In the genomic region with DNA sequence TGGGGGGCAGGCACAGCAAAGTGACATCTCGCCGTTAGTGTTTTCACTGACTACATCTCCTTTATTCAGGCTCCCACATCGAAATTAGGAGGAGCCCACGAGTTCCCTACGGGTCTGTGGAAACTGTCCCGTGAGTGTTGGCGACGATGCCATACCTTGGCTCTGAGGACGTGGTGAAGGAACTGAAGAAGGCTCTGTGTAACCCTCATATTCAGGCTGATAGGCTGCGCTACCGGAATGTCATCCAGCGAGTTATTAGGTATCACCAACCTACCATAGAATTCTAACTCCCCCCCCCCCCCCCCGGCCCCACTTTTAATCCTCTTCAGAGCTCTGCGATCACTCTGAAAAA, we compare ENCODE assay signal across 8 mouse cellular contexts. TPM values are rescaled to one million over a fixed set of nuclear protein-coding genes. Genes with fewer than 3 reads are reported as not detected.
DNase-seq lines count a peak whose midpoint lies in the region; ATAC-seq and TF ChIP-seq lines count a peak whose summit lies in the region.

No protein-coding gene starts in this region.

- peaks cover 10% of the 10 kb centered on the region for H3K36me3 ChIP-seq in lung, embryonic 16.5 days (ENCODE audit: control insufficient read depth, insufficient read depth, low read length)
- peaks cover 72% of the 10 kb centered on the region for H3K36me3 ChIP-seq in erythroblast, embryonic 14.5 days (ENCODE audit: control insufficient read depth)
- H3K36me3 ChIP-seq in limb, embryonic 14.5 days (ENCODE audit: control insufficient read depth, insufficient read depth, low read length) = peaks cover 38% of the 10 kb centered on the region
- peaks cover 10% of the 10 kb centered on the region for H3K36me3 ChIP-seq in small intestine, adult 2 months (ENCODE audit: control insufficient read depth, insufficient read depth, low read length)

- H3K9ac ChIP-seq in lung, embryonic 16.5 days (ENCODE audit: low read length) = peak overlapping the region; percentile 94
- peak overlapping the region; percentile 78 for H3K9ac ChIP-seq in limb, embryonic 14.5 days (ENCODE audit: low read depth, low read length, severe bottlenecking)

- H3K9me3 ChIP-seq in lung, embryonic 16.5 days (ENCODE audit: control insufficient read depth, low read length) = no peaks in the 10 kb centered on the region
- no peaks in the 10 kb centered on the region for H3K9me3 ChIP-seq in erythroblast, embryonic 14.5 days (ENCODE audit: control insufficient read depth, low read length)
- no peaks in the 10 kb centered on the region for H3K9me3 ChIP-seq in limb, embryonic 14.5 days (ENCODE audit: control insufficient read depth, low read length)

- no peaks in the 10 kb centered on the region for H3K27me3 ChIP-seq in lung, embryonic 16.5 days (ENCODE audit: control insufficient read depth, insufficient read depth, low read depth, low read length)
- H3K27me3 ChIP-seq in erythroblast, embryonic 14.5 days (ENCODE audit: control insufficient read depth) = no peaks in the 10 kb centered on the region
- H3K27me3 ChIP-seq in limb, embryonic 14.5 days (ENCODE audit: control insufficient read depth, insufficient read depth, low read length) = no peaks in the 10 kb centered on the region
- H3K27me3 ChIP-seq in small intestine, adult 2 months (ENCODE audit: control insufficient read depth, insufficient read depth, low read length) = no peaks in the 10 kb centered on the region

- H3K4me1 ChIP-seq in lung, embryonic 16.5 days (replicated peaks; ENCODE audit: control insufficient read depth, insufficient read depth, low read length) = peaks cover 9% of the 10 kb centered on the region
- H3K4me1 ChIP-seq in erythroblast, embryonic 14.5 days (ENCODE audit: control insufficient read depth) = peaks cover 70% of the 10 kb centered on the region
- peaks cover 7% of the 10 kb centered on the region for H3K4me1 ChIP-seq in limb, embryonic 14.5 days (ENCODE audit: control insufficient read depth, insufficient read depth, low read length)
- H3K4me1 ChIP-seq in small intestine, adult 2 months (ENCODE audit: control insufficient read depth, insufficient read depth, insufficient read length, low read length) = no peaks in the 10 kb centered on the region; the same call in 1 of the 2 replicates

- peak; percentile 50 for ATAC-seq in lung, embryonic 16.5 days (ENCODE audit: low read depth)
- ATAC-seq in limb, embryonic 14.5 days (ENCODE audit: low FRiP score, low read depth) = peak; percentile 31

- no peak for DNase-seq in lung, adult 18-20 months
- DNase-seq in limb, embryonic 14.5 days (ENCODE audit: low spot score) = no peak
- DNase-seq in left cerebral cortex, postnatal 10 days (ENCODE audit: extremely low spot score in 1 of 2, low spot score in 2 of 2) = no peak
- DNase-seq in left cerebral cortex, postnatal 36 days (ENCODE audit: low spot score in 2 of 2) = no peak
- DNase-seq in spleen, postnatal 36 days (ENCODE audit: low spot score in 2 of 2) = no peak

- under 1% methylated on average over 14 of the region's 14 CpGs for WGBS in lung, embryonic 16.5 days
- WGBS in limb, embryonic 14.5 days = under 1% methylated on average over 14 of the region's 14 CpGs
- under 1% methylated on average over 14 of the region's 14 CpGs for WGBS in small intestine, adult 2 months

- intact Hi-C loops in left cerebral cortex, postnatal 10 days (cut with DNase I) = loop anchor here (1.0 to 5.0 kb wide), 2 partner anchors 18 to 57 kb away; a partner anchor contains a TSS
- intact Hi-C loops in left cerebral cortex, postnatal 36 days (cut with DNase I) = loop anchor here (1.0 to 5.0 kb wide), 3 partner anchors 18 to 103 kb away; a partner anchor contains a TSS

- peak overlapping the region; percentile 82 for H3K4me2 ChIP-seq in lung, embryonic 16.5 days (ENCODE audit: low read depth, low read length)
- H3K4me2 ChIP-seq in limb, embryonic 14.5 days (replicated peaks; ENCODE audit: low read depth, low read length, severe bottlenecking) = peak overlapping the region; percentile 75

- TF ChIP-seq CTCF in small intestine, adult 2 months (IDR thresholded peaks at IDR 0.05; ENCODE audit: extremely low read depth, insufficient read length, insufficient replicate concordance, low read depth, low read length) = no peak

- peak overlapping the region; percentile 89 for H3K4me3 ChIP-seq in lung, embryonic 16.5 days (ENCODE audit: low read length)
- peak overlapping the region; percentile 79 for H3K4me3 ChIP-seq in erythroblast, embryonic 14.5 days (replicated peaks)
- peak overlapping the region; percentile 84 for H3K4me3 ChIP-seq in limb, embryonic 14.5 days (replicated peaks; ENCODE audit: low read length)
- peak overlapping the region; percentile 70 for H3K4me3 ChIP-seq in small intestine, adult 2 months (ENCODE audit: low read depth, low read length)

- H3K27ac ChIP-seq in lung, embryonic 16.5 days (ENCODE audit: low read length) = peak overlapping the region; percentile 93
- H3K27ac ChIP-seq in limb, embryonic 14.5 days (replicated peaks; ENCODE audit: low read depth, low read length) = peak overlapping the region; percentile 79
- peak overlapping the region; percentile 86 for H3K27ac ChIP-seq in small intestine, adult 2 months (ENCODE audit: insufficient read depth, low read depth, low read length)

- no peak for TF ChIP-seq POLR2A in limb, embryonic 14.5 days (IDR thresholded peaks at IDR 0.05; ENCODE audit: borderline replicate concordance, extremely low read depth, insufficient read depth, insufficient read length)
- no peak for TF ChIP-seq POLR2A in small intestine, adult 2 months (IDR thresholded peaks at IDR 0.05; ENCODE audit: low read depth, low read length)

RNA-seq across cellular contexts. Expression of a gene that starts 0.4 kb away (rescaled TPM):
- polyA plus RNA-seq in lung, embryonic 16.5 days (2015; fragmentation: Nextera tagmentation; extraction: Ambion mirVana) = 0.15 and 0.52 TPM in 2 replicates
- polyA plus RNA-seq in erythroblast, embryonic 14.5 days (2012) = 0.26 and 0.65 TPM in 2 replicates
- 0.39 and 0.73 TPM in 2 replicates for polyA plus RNA-seq in limb, embryonic 14.5 days (2012; rRNA removed)
- polyA plus RNA-seq in limb, embryonic 14.5 days (2014; fragmentation: Nextera tagmentation; extraction: Ambion mirVana) = not detected in 2 replicates
- polyA plus RNA-seq in small intestine, adult 2 months (2012; rRNA removed) = not detected in 2 replicates
- total RNA-seq in left cerebral cortex, postnatal 10 days (2021) = not detected
- 1 to 10 TPM in 1 of 2 experiments, under 1 TPM in 1; 0.15 to 1.0 TPM for total RNA-seq in left cerebral cortex, postnatal 36 days (2021)

RNA-seq across cellular contexts. Expression of a gene that starts 0.5 kb away (rescaled TPM):
- 21.0 and 21.8 TPM in 2 replicates for polyA plus RNA-seq in lung, embryonic 16.5 days (2015; fragmentation: Nextera tagmentation; extraction: Ambion mirVana)
- polyA plus RNA-seq in erythroblast, embryonic 14.5 days (2012) = 0.12 and 0.16 TPM in 2 replicates
- polyA plus RNA-seq in limb, embryonic 14.5 days (2012; rRNA removed) = 24.6 and 27.0 TPM in 2 replicates
- polyA plus RNA-seq in limb, embryonic 14.5 days (2014; fragmentation: Nextera tagmentation; extraction: Ambion mirVana) = 22.9 and 23.4 TPM in 2 replicates
- polyA plus RNA-seq in small intestine, adult 2 months (2012; rRNA removed) = 3.8 and 9.4 TPM in 2 replicates
- 10 to 100 TPM; 13.6 to 15.7 TPM for total RNA-seq in left cerebral cortex, postnatal 10 days (2021)
- 10 to 100 TPM; 12.1 to 14.3 TPM for total RNA-seq in left cerebral cortex, postnatal 36 days (2021)

RNA-seq across cellular contexts. Expression of a gene that starts 0.5 kb away (rescaled TPM):
- 23.4 and 26.3 TPM in 2 replicates for polyA plus RNA-seq in lung, embryonic 16.5 days (2015; fragmentation: Nextera tagmentation; extraction: Ambion mirVana)
- polyA plus RNA-seq in erythroblast, embryonic 14.5 days (2012) = 1.1 and 1.2 TPM in 2 replicates
- 11.4 and 15.9 TPM in 2 replicates for polyA plus RNA-seq in limb, embryonic 14.5 days (2012; rRNA removed)
- polyA plus RNA-seq in limb, embryonic 14.5 days (2014; fragmentation: Nextera tagmentation; extraction: Ambion mirVana) = 29.5 and 32.2 TPM in 2 replicates
- 5.2 and 5.3 TPM in 2 replicates for polyA plus RNA-seq in small intestine, adult 2 months (2012; rRNA removed)
- 1 to 10 TPM; 7.9 to 8.9 TPM for total RNA-seq in left cerebral cortex, postnatal 10 days (2021)
- total RNA-seq in left cerebral cortex, postnatal 36 days (2021) = 10 to 100 TPM; 10.6 to 11.0 TPM

RNA-seq across cellular contexts. Expression of a gene that starts 18.4 kb away (rescaled TPM):
- 12.2 and 12.3 TPM in 2 replicates for polyA plus RNA-seq in lung, embryonic 16.5 days (2015; fragmentation: Nextera tagmentation; extraction: Ambion mirVana)
- polyA plus RNA-seq in erythroblast, embryonic 14.5 days (2012) = 5.7 and 7.4 TPM in 2 replicates
- 27.3 and 31.8 TPM in 2 replicates for polyA plus RNA-seq in limb, embryonic 14.5 days (2012; rRNA removed)
- 16.6 and 17.1 TPM in 2 replicates for polyA plus RNA-seq in limb, embryonic 14.5 days (2014; fragmentation: Nextera tagmentation; extraction: Ambion mirVana)
- polyA plus RNA-seq in small intestine, adult 2 months (2012; rRNA removed) = 27.2 and 55.2 TPM in 2 replicates
- 10 to 100 TPM; 70.3 to 75.2 TPM for total RNA-seq in left cerebral cortex, postnatal 10 days (2021)
- 100 to 1,000 TPM; 110 to 129 TPM for total RNA-seq in left cerebral cortex, postnatal 36 days (2021)

RNA-seq across cellular contexts. Expression of a gene that starts 22.6 kb away (rescaled TPM):
- polyA plus RNA-seq in lung, embryonic 16.5 days (2015; fragmentation: Nextera tagmentation; extraction: Ambion mirVana) = 0.45 TPM in 1 of 2 replicates, not detected in the other
- polyA plus RNA-seq in erythroblast, embryonic 14.5 days (2012) = 0.06 and 0.15 TPM in 2 replicates
- polyA plus RNA-seq in limb, embryonic 14.5 days (2012; rRNA removed) = 0.68 and 1.1 TPM in 2 replicates
- polyA plus RNA-seq in limb, embryonic 14.5 days (2014; fragmentation: Nextera tagmentation; extraction: Ambion mirVana) = 0.68 and 0.84 TPM in 2 replicates
- polyA plus RNA-seq in small intestine, adult 2 months (2012; rRNA removed) = 0.66 and 23.5 TPM in 2 replicates
- total RNA-seq in left cerebral cortex, postnatal 10 days (2021) = not detected
- 1 to 10 TPM in 1 of 2 experiments, under 1 TPM in 1; 0.47 to 1.2 TPM for total RNA-seq in left cerebral cortex, postnatal 36 days (2021)
